Mouse (Mus musculus): ENCODE measurements around the gene Wdfy1. TPM values are rescaled to one million over a fixed set of nuclear protein-coding genes. Genes with fewer than 3 reads are reported as not detected.

The Wdfy1 gene
- polyA plus RNA-seq, 2 experiments: 4.8 to 9.6 TPM

- WGBS (ENCODE audit: insufficient replicate concordance): under 1% methylated on average over 64 of the region's 65 CpGs
- peak; percentile 92 for ATAC-seq (ENCODE audit: insufficient read depth)
Observed at GRCm38 (mm10) chr1:79761106-79761916, 14.6 kb downstream of the Wdfy1 start.

GRCm38 (mm10) chr1:79760656-79761055 lies 15.3 kb downstream of the Wdfy1 start:
- DNase-seq (ENCODE audit: low read depth in 3 of 3, low spot score in 3 of 3) (no peak), ATAC-seq (ENCODE audit: insufficient read depth) (no peak)
- H3K27me3 ChIP-seq (ENCODE audit: control insufficient read depth, insufficient read depth, low read length): no peaks in the 10 kb centered on the region
- peak overlapping the region; percentile 78 to 87 for H3K4me3 ChIP-seq (ENCODE audit: insufficient read depth in 1 of 2, low read depth in 2 of 2, low read length in 2 of 2)
- peak overlapping the region; percentile 86 for H3K4me2 ChIP-seq (ENCODE audit: low read depth)
- 6% methylated on average over 11 of the region's 11 CpGs for WGBS (ENCODE audit: insufficient replicate concordance)
- TF ChIP-seq CTCF (IDR thresholded peaks at IDR 0.05; ENCODE audit: low read depth) (no peak), EP300 (IDR thresholded peaks at IDR 0.05; ENCODE audit: low read depth) (no peak)
- peak overlapping the region; percentile 86 for H3K9ac ChIP-seq (replicated peaks)
- H3K27ac ChIP-seq: no peak overlapping the region
- peaks cover 16 to 22% of the 10 kb centered on the region in 2 experiments for H3K4me1 ChIP-seq (replicated peaks; ENCODE audit: control insufficient read depth in 2 of 2, insufficient read depth in 2 of 2, low read length in 1 of 2)
- no peaks in the 10 kb centered on the region for H3K9me3 ChIP-seq (ENCODE audit: control insufficient read depth, low read length)
- H3K36me3 ChIP-seq (replicated peaks; ENCODE audit: control insufficient read depth, insufficient read depth, low read depth): no peaks in the 10 kb centered on the region

More at GRCm38 (mm10) chr1:79761106-79761916, 14.6 kb downstream of the Wdfy1 start:
- Histone ChIP-seq H3K36me3 (replicated peaks; ENCODE audit: control insufficient read depth, insufficient read depth, low read depth) (no peaks in the 10 kb centered on the region), H3K9me3 (ENCODE audit: control insufficient read depth, low read length) (no peaks in the 10 kb centered on the region), H3K9ac (replicated peaks) (peak overlapping the region; percentile 86), H3K4me1 (replicated peaks; ENCODE audit: control insufficient read depth in 2 of 2, insufficient read depth in 2 of 2, low read length in 1 of 2) (peaks cover 16 to 22% of the 10 kb centered on the region in 2 experiments), H3K27ac (no peak overlapping the region), H3K4me3 (ENCODE audit: insufficient read depth in 1 of 2, low read depth in 2 of 2, low read length in 2 of 2) (peak overlapping the region; percentile 78 to 87), H3K4me2 (ENCODE audit: low read depth) (peak overlapping the region; percentile 86), H3K27me3 (ENCODE audit: control insufficient read depth, insufficient read depth, low read length) (no peaks in the 10 kb centered on the region)
- TF ChIP-seq EP300 (IDR thresholded peaks at IDR 0.05; ENCODE audit: low read depth): 0 out of 2 replicates have a peak, but pooled peaks have one; percentile 16
- TF ChIP-seq CTCF (IDR thresholded peaks at IDR 0.05; ENCODE audit: low read depth): no peak
- DNase-seq (ENCODE audit: low read depth in 3 of 3, low spot score in 3 of 3): peak; percentile 63 to 68 (median 66)

- Histone ChIP-seq H3K36me3 (replicated peaks; ENCODE audit: control insufficient read depth, insufficient read depth, low read depth) (no peaks in the 10 kb centered on the region), H3K9ac (replicated peaks) (no peak overlapping the region), H3K4me3 (ENCODE audit: insufficient read depth in 1 of 2, low read depth in 2 of 2, low read length in 2 of 2) (no peak overlapping the region), H3K9me3 (ENCODE audit: control insufficient read depth, low read length) (no peaks in the 10 kb centered on the region), H3K27ac (no peak overlapping the region), H3K4me1 (replicated peaks; ENCODE audit: control insufficient read depth in 2 of 2, insufficient read depth in 2 of 2, low read length in 1 of 2) (peaks cover 16 to 22% of the 10 kb centered on the region in 2 experiments), H3K27me3 (ENCODE audit: control insufficient read depth, insufficient read depth, low read length) (no peaks in the 10 kb centered on the region), H3K4me2 (ENCODE audit: low read depth) (peak overlapping the region; percentile 15; the same call in 1 of the 2 replicates)
- WGBS (ENCODE audit: insufficient replicate concordance): 66% methylated on average over 5 of the region's 5 CpGs
- ATAC-seq (ENCODE audit: insufficient read depth): no peak
- no peak for DNase-seq (ENCODE audit: low read depth in 3 of 3, low spot score in 3 of 3)
- TF ChIP-seq EP300 (IDR thresholded peaks at IDR 0.05; ENCODE audit: low read depth): no peak
- TF ChIP-seq CTCF (IDR thresholded peaks at IDR 0.05; ENCODE audit: low read depth): no peak
Observed at GRCm38 (mm10) chr1:79759436-79759972, 16.4 kb downstream of the Wdfy1 start.

- no peak for DNase-seq (ENCODE audit: low read depth in 3 of 3, low spot score in 3 of 3)
- no peak overlapping the region for H3K4me2 ChIP-seq (ENCODE audit: low read depth)
- TF ChIP-seq CTCF (IDR thresholded peaks at IDR 0.05; ENCODE audit: low read depth): no peak
- TF ChIP-seq EP300 (IDR thresholded peaks at IDR 0.05; ENCODE audit: low read depth): no peak
- H3K9ac ChIP-seq (replicated peaks): no peak overlapping the region
- WGBS (ENCODE audit: insufficient replicate concordance): 55% methylated on average over 2 of the region's 2 CpGs
- ATAC-seq (ENCODE audit: insufficient read depth): no peak
- H3K36me3 ChIP-seq (replicated peaks; ENCODE audit: control insufficient read depth, insufficient read depth, low read depth): no peaks in the 10 kb centered on the region
- H3K27me3 ChIP-seq (ENCODE audit: control insufficient read depth, insufficient read depth, low read length): no peaks in the 10 kb centered on the region
- H3K4me3 ChIP-seq (ENCODE audit: insufficient read depth in 1 of 2, low read depth in 2 of 2, low read length in 2 of 2): no peak overlapping the region
- no peaks in the 10 kb centered on the region for H3K9me3 ChIP-seq (ENCODE audit: control insufficient read depth, low read length)
- no peak overlapping the region for H3K27ac ChIP-seq
- H3K4me1 ChIP-seq (replicated peaks; ENCODE audit: control insufficient read depth in 2 of 2, insufficient read depth in 2 of 2, low read length in 1 of 2): peaks cover 16 to 22% of the 10 kb centered on the region in 2 experiments
Observed at GRCm38 (mm10) chr1:79759006-79759405, 16.9 kb downstream of the Wdfy1 start.

- Histone ChIP-seq H3K27ac (no peak overlapping the region), H3K9me3 (ENCODE audit: control insufficient read depth, low read length) (no peaks in the 10 kb centered on the region), H3K36me3 (replicated peaks; ENCODE audit: control insufficient read depth, insufficient read depth, low read depth) (no peaks in the 10 kb centered on the region), H3K4me2 (ENCODE audit: low read depth) (no peak overlapping the region), H3K9ac (replicated peaks) (no peak overlapping the region), H3K4me1 (replicated peaks; ENCODE audit: control insufficient read depth in 2 of 2, insufficient read depth in 2 of 2, low read length in 1 of 2) (peaks cover 11 to 20% of the 10 kb centered on the region in 2 experiments), H3K27me3 (ENCODE audit: control insufficient read depth, insufficient read depth, low read length) (no peaks in the 10 kb centered on the region), H3K4me3 (ENCODE audit: insufficient read depth in 1 of 2, low read depth in 2 of 2, low read length in 2 of 2) (no peak overlapping the region)
- DNase-seq (ENCODE audit: low read depth in 3 of 3, low spot score in 3 of 3) (no peak), ATAC-seq (ENCODE audit: insufficient read depth) (no peak)
- TF ChIP-seq CTCF (IDR thresholded peaks at IDR 0.05; ENCODE audit: low read depth): no peak
- no peak for TF ChIP-seq EP300 (IDR thresholded peaks at IDR 0.05; ENCODE audit: low read depth)
- 36% methylated on average over 4 of the region's 4 CpGs for WGBS (ENCODE audit: insufficient replicate concordance)
Observed at GRCm38 (mm10) chr1:79757597-79757996, 18.3 kb downstream of the Wdfy1 start.
